Mouse (Mus musculus) liver, adult 10 weeks (tissue): Measurements from ENCODE around the gene Tapbpl. TPM values are rescaled to one million over a fixed set of nuclear protein-coding genes. Genes with fewer than 3 reads are reported as not detected.

Experiments
- polyA plus RNA-seq: library from polyadenylated mRNA; stranded (reverse); fragments of 350-450 nt; fragmentation: Illumina TruSeq; extraction: RNeasy Lipid Tissue Mini Kit (QIAGEN cat#74804); gene quantifications from one replicate; pipeline ENCODE4 v1.2.3, GENCODE M21; 2014; ENCODE audit warnings: low read depth, low replicate concordance

The Tapbpl gene
- 4.5 TPM for polyA plus RNA-seq

GRCm38 (mm10) chr6:125231117-125232044 lies at the start of gene Tapbpl:
TSS of gene Tapbpl (minus strand) at chr6:125231860.

GRCm38 (mm10) chr6:125236782-125237181 lies 5.1 kb upstream of the Tapbpl start, which contains the start of gene Cd27:
TSS of gene Cd27 (minus strand) at chr6:125237010.

GRCm38 (mm10) chr6:125215148-125215954 lies 16.3 kb downstream of the Tapbpl start, which contains the start of gene Vamp1:
TSS of gene Vamp1 (plus strand) at chr6:125215551.

GRCm38 (mm10) chr6:125191332-125192015 lies 40.2 kb downstream of the Tapbpl start, which contains the start of the genes Ncapd2 and Mrpl51:
TSS of gene Ncapd2 (minus strand) at chr6:125191701.
TSS of gene Mrpl51 (plus strand) at chr6:125191801.

Other genes starting within 250 kb of the Tapbpl start
- not detected for gene Pianp, start 235.2 kb downstream of the Tapbpl start, polyA plus RNA-seq
- gene Zfp384, start 222.7 kb downstream of the Tapbpl start, polyA plus RNA-seq, result 11.4 TPM
- 11.2 TPM for gene Ing4, start 192.1 kb downstream of the Tapbpl start, polyA plus RNA-seq
- gene Acrbp, start 182.2 kb downstream of the Tapbpl start, polyA plus RNA-seq, result 0.90 TPM
- gene Lpar5, start 163.9 kb downstream of the Tapbpl start, polyA plus RNA-seq, result not detected
- gene Chd4, start 135.9 kb downstream of the Tapbpl start, polyA plus RNA-seq, result 23.4 TPM
- 1.1 TPM for gene Nop2, start 100.0 kb downstream of the Tapbpl start, polyA plus RNA-seq
- 1.5 TPM for gene Iffo1, start 86.6 kb downstream of the Tapbpl start, polyA plus RNA-seq
- 206 TPM for gene Gapdh, start 65.4 kb downstream of the Tapbpl start, polyA plus RNA-seq
- 0.34 TPM for gene Ncapd2, start 40.2 kb downstream of the Tapbpl start, polyA plus RNA-seq
- 76.4 TPM for gene Mrpl51, start 40.1 kb downstream of the Tapbpl start, polyA plus RNA-seq
- gene Vamp1, start 16.3 kb downstream of the Tapbpl start, polyA plus RNA-seq, result 2.5 TPM
- not detected for gene Cd27, start 5.2 kb upstream of the Tapbpl start, polyA plus RNA-seq
- gene Tuba3a, start 54.2 kb upstream of the Tapbpl start, polyA plus RNA-seq, result not detected
- gene Ltbr, start 82.0 kb upstream of the Tapbpl start, polyA plus RNA-seq, result 2.3 TPM
- gene Scnn1a, start 88.8 kb upstream of the Tapbpl start, polyA plus RNA-seq, result 4.1 TPM
- gene Tnfrsf1a, start 117.5 kb upstream of the Tapbpl start, polyA plus RNA-seq, result 8.7 TPM
- gene Plekhg6, start 148.9 kb upstream of the Tapbpl start, polyA plus RNA-seq, result 0.32 TPM